ENCODE assay signal across 10 mouse cellular contexts in the genomic region with DNA sequence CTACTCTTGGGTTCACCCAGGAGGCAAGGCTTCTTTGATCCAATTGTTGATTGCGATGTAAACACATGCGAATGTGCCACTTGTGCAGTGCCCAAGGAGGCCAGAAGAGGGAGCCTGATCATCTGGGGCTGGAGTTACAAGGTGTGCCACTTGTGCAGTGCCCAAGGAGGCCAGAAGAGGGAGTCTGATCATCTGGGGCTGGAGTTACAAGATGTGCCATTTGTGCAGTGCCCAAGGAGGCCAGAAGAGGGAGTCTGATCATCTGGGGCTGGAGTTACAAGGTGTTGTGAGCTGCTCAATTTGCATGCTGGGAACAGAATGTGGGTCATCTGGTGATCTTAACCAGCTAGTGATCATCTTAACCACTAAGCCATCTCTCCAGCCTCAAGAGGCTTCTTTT.
DNase-seq lines count a peak whose midpoint lies in the region; ATAC-seq and TF ChIP-seq lines count a peak whose summit lies in the region.
"Had no signal": no experiment of that assay in that cellular context is flagged by ENCODE, and none has a peak within 500 bp of the region (broad histone marks: within the 10 kb centered on the region; RNA-seq: fewer than 3 reads in every experiment).

No protein-coding gene starts in this region.

- peak; percentile 78 for TF ChIP-seq CTCF in embryonic fibroblast, embryonic 13.5 days (IDR thresholded peaks at IDR 0.05; ENCODE audit: borderline replicate concordance, insufficient read depth, low read length)
- peak; percentile 84 for TF ChIP-seq CTCF in olfactory bulb, adult 2 months (IDR thresholded peaks at IDR 0.05; ENCODE audit: insufficient read depth, low read depth, low read length)
- TF ChIP-seq CTCF in thymus, adult 2 months (IDR thresholded peaks at IDR 0.05; ENCODE audit: borderline replicate concordance, control insufficient read depth, extremely low read depth, insufficient read depth, low read length, poor library complexity), result peak; percentile 88; the same call in 1 of the 2 replicates

- WGBS in limb, embryonic 11.5 days, result 64% methylated on average over 2 of the region's 2 CpGs
- 63% methylated on average over 2 of the region's 2 CpGs for WGBS in olfactory bulb, adult 2 months
- 93% methylated on average over 2 of the region's 2 CpGs for WGBS in thymus, adult 2 months

- no peaks in the 10 kb centered on the region for H3K27me3 ChIP-seq in limb, embryonic 11.5 days (ENCODE audit: control insufficient read depth, insufficient read depth, low read length)
- no peaks in the 10 kb centered on the region for H3K27me3 ChIP-seq in thymus, adult 2 months (ENCODE audit: control insufficient read depth, insufficient read depth, low read length)
- H3K27me3 ChIP-seq: embryonic facial prominence, embryonic 12.5 days had no signal

- H3K4me3 ChIP-seq in embryonic fibroblast, embryonic 13.5 days (ENCODE audit: insufficient read depth, low read length), result no peak overlapping the region
- no peak overlapping the region for H3K4me3 ChIP-seq in limb, embryonic 11.5 days (ENCODE audit: low read depth, low read length)
- H3K4me3 ChIP-seq in olfactory bulb, adult 2 months (ENCODE audit: insufficient read depth, low read depth, low read length), result no peak overlapping the region
- H3K4me3 ChIP-seq in thymus, adult 2 months (ENCODE audit: control insufficient read depth, insufficient read depth, low read length), result no peak overlapping the region
- H3K4me3 ChIP-seq: embryonic facial prominence, embryonic 12.5 days; midbrain, embryonic 12.5 days had no signal

- no peak overlapping the region for H3K4me2 ChIP-seq in limb, embryonic 11.5 days (ENCODE audit: low read depth, severe bottlenecking)
- H3K4me2 ChIP-seq: embryonic facial prominence, embryonic 12.5 days; midbrain, embryonic 12.5 days had no signal

- TF ChIP-seq POLR2A in embryonic fibroblast, embryonic 13.5 days (IDR thresholded peaks at IDR 0.05; ENCODE audit: low read depth, low read length), result no peak
- TF ChIP-seq POLR2A in olfactory bulb, adult 2 months (IDR thresholded peaks at IDR 0.05; ENCODE audit: insufficient read depth, low read depth, low read length), result no peak
- TF ChIP-seq POLR2A in thymus, adult 2 months (IDR thresholded peaks at IDR 0.05; ENCODE audit: control insufficient read depth, extremely low read depth, insufficient read depth, low read length, poor library complexity), result no peak

- H3K27ac ChIP-seq in embryonic fibroblast, embryonic 13.5 days (ENCODE audit: insufficient read depth, low read length), result no peak overlapping the region
- H3K27ac ChIP-seq in limb, embryonic 11.5 days (replicated peaks; ENCODE audit: low read depth, low read length), result no peak overlapping the region
- no peak overlapping the region for H3K27ac ChIP-seq in olfactory bulb, adult 2 months (ENCODE audit: insufficient read depth, low read depth, low read length)
- H3K27ac ChIP-seq in thymus, adult 2 months (ENCODE audit: control insufficient read depth, insufficient read depth, low read length), result no peak overlapping the region
- H3K27ac ChIP-seq: embryonic facial prominence, embryonic 12.5 days; midbrain, embryonic 12.5 days had no signal

- peak; percentile 68 for DNase-seq in layer of hippocampus, adult 11-12 months (ENCODE audit: low spot score)
- no peak for DNase-seq in layer of hippocampus, adult 9-10 months (ENCODE audit: low spot score)
- DNase-seq in adrenal gland, postnatal 4 days (ENCODE audit: low spot score in 2 of 2), result peak; percentile 36 to 53
- peak; percentile 63 for DNase-seq in limb, embryonic 11.5 days (ENCODE audit: low spot score)
- peak; percentile 75 for DNase-seq in thymus, adult 2 months

- H3K36me3 ChIP-seq in limb, embryonic 11.5 days (ENCODE audit: control insufficient read depth, insufficient read depth, low read length), result no peaks in the 10 kb centered on the region; the same call in 1 of the 2 replicates
- no peaks in the 10 kb centered on the region for H3K36me3 ChIP-seq in thymus, adult 2 months (ENCODE audit: control insufficient read depth, insufficient read depth, low read length)
- H3K36me3 ChIP-seq: midbrain, embryonic 12.5 days had no signal

- no peak overlapping the region for H3K9ac ChIP-seq in limb, embryonic 11.5 days (ENCODE audit: low read length)
- H3K9ac ChIP-seq: embryonic facial prominence, embryonic 12.5 days; midbrain, embryonic 12.5 days had no signal

- peaks cover 6% of the 10 kb centered on the region for H3K4me1 ChIP-seq in embryonic fibroblast, embryonic 13.5 days (ENCODE audit: control insufficient read depth, insufficient read depth, low read length)
- no peaks in the 10 kb centered on the region for H3K4me1 ChIP-seq in limb, embryonic 11.5 days (ENCODE audit: control insufficient read depth, insufficient read depth, low read length)
- H3K4me1 ChIP-seq in olfactory bulb, adult 2 months (ENCODE audit: control insufficient read depth, insufficient read depth, low read length), result peaks cover 4% of the 10 kb centered on the region; the same call in 1 of the 2 replicates
- H3K4me1 ChIP-seq in thymus, adult 2 months (replicated peaks; ENCODE audit: control insufficient read depth, insufficient read depth, low read length), result no peaks in the 10 kb centered on the region

- H3K9me3 ChIP-seq in limb, embryonic 11.5 days (ENCODE audit: control insufficient read depth, low read length), result no peaks in the 10 kb centered on the region
- H3K9me3 ChIP-seq: embryonic facial prominence, embryonic 12.5 days; midbrain, embryonic 12.5 days had no signal

- peak; percentile 88 for ATAC-seq in inflammation-experienced regulatory T-cells, adult 6 months
- ATAC-seq in limb, embryonic 11.5 days (ENCODE audit: insufficient number of reproducible peaks, low FRiP score, low TSS enrichment, low read depth), result no peak
